Mouse (Mus musculus) testis, adult 2 months (tissue): ENCODE data around the gene Gnb1l. TPM values are rescaled to one million over a fixed set of nuclear protein-coding genes. Genes with fewer than 3 reads are reported as not detected.
A peak's percentile ranks its signal among the peaks of the same experiment; 100 is the strongest.

Experiments used
- H3K27ac ChIP-seq: fragments of 200-500 bp; 2 replicates; pipeline ENCODE4 v1.5.1; 2012; ENCODE audit warnings: low read depth, low read length; ENCODE audit not compliant: control insufficient read depth, insufficient read depth
- H3K27me3 ChIP-seq: fragments of 200-500 bp; 2 replicates; pipeline ENCODE4 v1.6.1; 2012; ENCODE audit warnings: mild to moderate bottlenecking, low read length, moderate library complexity; ENCODE audit not compliant: control insufficient read depth, insufficient read depth
- H3K36me3 ChIP-seq: fragments of 200-500 bp; 2 replicates; pipeline ENCODE4 v1.6.1; 2012; ENCODE audit warnings: mild to moderate bottlenecking, low read length; ENCODE audit not compliant: control insufficient read depth, insufficient read depth
- H3K4me1 ChIP-seq: fragments of 200-500 bp; 2 replicates; pipeline ENCODE4 v1.6.1; 2012; ENCODE audit warnings: low read length; ENCODE audit not compliant: control insufficient read depth, insufficient read depth
- H3K4me3 ChIP-seq: fragments of 200-500 bp; 2 replicates; pipeline ENCODE4 v1.5.1; 2012; ENCODE audit warnings: low read depth, mild to moderate bottlenecking, low read length, moderate library complexity, mixed read lengths; ENCODE audit not compliant: control insufficient read depth
- CTCF ChIP-seq: fragments of 200-500 bp; IDR thresholded peaks from 2 replicates; pipeline ENCODE4 v1.5.1; 2012; ENCODE audit warnings: low read depth, mild to moderate bottlenecking, inconsistent platforms, low read length, moderate library complexity; ENCODE audit not compliant: control insufficient read depth, insufficient read depth, insufficient replicate concordance
- POLR2A ChIP-seq: fragments of 200-500 bp; IDR thresholded peaks from 2 replicates; pipeline ENCODE4 v1.6.1; 2012; ENCODE audit warnings: low read depth, mild to moderate bottlenecking, inconsistent platforms, low read length, moderate library complexity; ENCODE audit not compliant: control insufficient read depth
- polyA plus RNA-seq: library from polyadenylated mRNA; depleted of rRNA; stranded (reverse); fragments of >200 nt; gene quantifications from 2 replicates; pipeline ENCODE4 v1.2.3, GENCODE M21; 2012

Gene Gnb1l
- polyA plus RNA-seq, 1 experiment, result 75.5 TPM

DNA sequence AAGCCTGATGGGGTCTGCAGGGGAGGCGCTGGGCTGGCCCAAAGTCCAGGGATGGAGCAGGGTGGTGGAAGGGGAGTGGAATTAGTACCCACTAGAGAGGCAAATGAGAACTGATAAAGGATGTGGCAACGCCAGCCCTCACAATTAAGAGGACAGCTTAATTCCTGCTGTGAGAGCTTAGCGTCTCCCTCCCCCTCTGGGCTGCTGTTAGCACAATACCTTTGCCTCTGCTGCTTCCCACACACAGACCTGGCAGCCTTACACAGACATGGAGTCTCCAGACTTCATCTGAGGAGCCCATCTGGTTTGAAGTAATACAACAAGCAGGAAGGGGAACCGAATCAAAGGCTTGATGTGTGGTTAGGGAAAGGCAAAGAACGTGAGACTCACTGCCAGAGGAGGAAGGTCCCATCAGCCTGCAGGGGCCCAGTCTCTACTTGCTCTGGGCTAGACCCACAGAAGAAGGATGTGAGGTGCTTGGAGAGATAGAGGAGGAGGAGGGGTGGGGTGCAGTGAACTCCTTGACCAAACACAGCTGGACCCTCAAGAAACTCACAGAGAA lies 79.2 kb downstream of the Gnb1l start:
- no peaks in the 10 kb centered on the region; the same call in 1 of the 2 replicates for H3K27me3 ChIP-seq
- peaks cover 12% of the 10 kb centered on the region for H3K4me1 ChIP-seq
- H3K36me3 ChIP-seq, result no peaks in the 10 kb centered on the region
- no peak overlapping the region for H3K4me3 ChIP-seq
- no peak for TF ChIP-seq POLR2A
- no peak for TF ChIP-seq CTCF
- no peak overlapping the region for H3K27ac ChIP-seq

DNA sequence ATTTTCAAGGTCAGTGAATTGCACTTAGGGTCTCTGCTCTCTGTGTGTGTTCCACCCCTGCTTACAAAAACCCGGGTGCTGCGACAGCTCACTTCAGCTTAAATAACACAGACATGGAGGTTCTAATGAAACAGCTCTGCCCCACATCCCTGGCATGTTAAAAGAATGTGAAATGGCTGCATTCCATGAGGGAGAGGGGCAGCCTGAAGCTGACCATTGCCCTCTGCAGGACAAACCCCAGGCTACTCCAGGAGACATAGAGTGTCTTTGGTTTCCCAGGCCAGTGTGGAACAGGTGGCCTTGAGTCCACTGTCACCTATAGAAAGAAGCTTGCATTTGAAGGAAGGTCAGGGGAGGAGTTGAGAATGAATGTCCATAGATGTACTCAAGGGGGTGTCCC lies 81.9 kb downstream of the Gnb1l start:
- no peak overlapping the region for H3K4me3 ChIP-seq
- H3K27me3 ChIP-seq, result no peaks in the 10 kb centered on the region; the same call in 1 of the 2 replicates
- H3K27ac ChIP-seq, result no peak overlapping the region
- H3K36me3 ChIP-seq, result no peaks in the 10 kb centered on the region
- TF ChIP-seq POLR2A (no peak), CTCF (no peak)
- H3K4me1 ChIP-seq, result peaks cover 31% of the 10 kb centered on the region

GRCm38 (mm10) chr16:18581050-18581622 lies 82.6 kb downstream of the Gnb1l start:
- Histone ChIP-seq H3K4me1 (peaks cover 39% of the 10 kb centered on the region), H3K36me3 (no peaks in the 10 kb centered on the region), H3K27ac (no peak overlapping the region), H3K4me3 (no peak overlapping the region), H3K27me3 (no peaks in the 10 kb centered on the region; the same call in 1 of the 2 replicates)
- no peak for TF ChIP-seq CTCF
- no peak for TF ChIP-seq POLR2A

- TF ChIP-seq CTCF (no peak), POLR2A (no peak)
- Histone ChIP-seq H3K36me3 (no peaks in the 10 kb centered on the region), H3K27ac (no peak overlapping the region), H3K4me3 (peak overlapping the region; percentile 74), H3K27me3 (no peaks in the 10 kb centered on the region; the same call in 1 of the 2 replicates), H3K4me1 (peaks cover 44% of the 10 kb centered on the region)
Observed at GRCm38 (mm10) chr16:18581623-18582205, 83.2 kb downstream of the Gnb1l start.

GRCm38 (mm10) chr16:18582426-18583148 lies 84.1 kb downstream of the Gnb1l start:
- TF ChIP-seq CTCF (no peak), POLR2A (no peak)

GRCm38 (mm10) chr16:18583169-18583568 lies 84.7 kb downstream of the Gnb1l start:
- Histone ChIP-seq H3K36me3 (no peaks in the 10 kb centered on the region), H3K4me1 (peaks cover 49% of the 10 kb centered on the region), H3K27me3 (no peaks in the 10 kb centered on the region; the same call in 1 of the 2 replicates), H3K4me3 (no peak overlapping the region), H3K27ac (no peak overlapping the region)
- no peak for TF ChIP-seq POLR2A
- TF ChIP-seq CTCF, result no peak

More at GRCm38 (mm10) chr16:18582426-18583148, 84.1 kb downstream of the Gnb1l start:
- Histone ChIP-seq H3K4me1 (peaks cover 45% of the 10 kb centered on the region), H3K36me3 (no peaks in the 10 kb centered on the region), H3K4me3 (peak overlapping the region; percentile 74), H3K27ac (no peak overlapping the region), H3K27me3 (no peaks in the 10 kb centered on the region; the same call in 1 of the 2 replicates)
